Comparison of ENCODE assay signal across 22 mouse cellular contexts in genomic region chr4:128660196-128660595, GRCm38 (mm10). TPM values are rescaled to one million over a fixed set of nuclear protein-coding genes. Genes with fewer than 3 reads are reported as not detected.
DNase-seq lines count a peak whose midpoint lies in the region; ATAC-seq lines count a peak whose summit lies in the region.
"Had no signal": no experiment of that assay in that cellular context is flagged by ENCODE, and none has a peak within 500 bp of the region (broad histone marks: within the 10 kb centered on the region; RNA-seq: fewer than 3 reads in every experiment).

No protein-coding gene starts in this region.

- no peaks in the 10 kb centered on the region for H3K36me3 ChIP-seq in heart, embryonic 11.5 days (ENCODE audit: control insufficient read depth, insufficient read depth, low read length)
- no peaks in the 10 kb centered on the region for H3K36me3 ChIP-seq in forebrain, embryonic 11.5 days (ENCODE audit: control insufficient read depth, insufficient read depth, low read length)
- H3K36me3 ChIP-seq: embryonic facial prominence, embryonic 12.5 days; limb, embryonic 12.5 days; midbrain, embryonic 15.5 days; stomach, embryonic 15.5 days had no signal

- H3K4me2 ChIP-seq in heart, embryonic 11.5 days = no peak overlapping the region
- no peak overlapping the region for H3K4me2 ChIP-seq in forebrain, embryonic 11.5 days (ENCODE audit: low read depth, low read length, severe bottlenecking)
- H3K4me2 ChIP-seq: embryonic facial prominence, embryonic 12.5 days; forebrain, embryonic 13.5 days; limb, embryonic 12.5 days; midbrain, embryonic 15.5 days; stomach, embryonic 15.5 days had no signal

- H3K9me3 ChIP-seq in heart, embryonic 11.5 days (replicated peaks; ENCODE audit: control insufficient read depth, low read length) = no peaks in the 10 kb centered on the region
- H3K9me3 ChIP-seq in forebrain, embryonic 11.5 days (ENCODE audit: control insufficient read depth, low read length) = no peaks in the 10 kb centered on the region
- H3K9me3 ChIP-seq: embryonic facial prominence, embryonic 12.5 days; forebrain, embryonic 13.5 days; limb, embryonic 12.5 days; midbrain, embryonic 15.5 days; stomach, embryonic 15.5 days had no signal

- peaks cover 9% of the 10 kb centered on the region; the same call in 1 of the 2 replicates for H3K27me3 ChIP-seq in heart, embryonic 11.5 days (ENCODE audit: control insufficient read depth, insufficient read depth, low read length)
- H3K27me3 ChIP-seq in forebrain, embryonic 11.5 days (ENCODE audit: control insufficient read depth, insufficient read depth, low read length) = peaks cover 5% of the 10 kb centered on the region; the same call in 1 of the 2 replicates
- H3K27me3 ChIP-seq: embryonic facial prominence, embryonic 12.5 days; limb, embryonic 12.5 days; midbrain, embryonic 15.5 days; stomach, embryonic 15.5 days had no signal

- no peak overlapping the region for H3K9ac ChIP-seq in heart, embryonic 11.5 days (ENCODE audit: low read depth, low read length)
- no peak overlapping the region for H3K9ac ChIP-seq in forebrain, embryonic 11.5 days (ENCODE audit: low read length)
- H3K9ac ChIP-seq: embryonic facial prominence, embryonic 12.5 days; forebrain, embryonic 13.5 days; limb, embryonic 12.5 days; midbrain, embryonic 15.5 days; stomach, embryonic 15.5 days had no signal

- H3K4me1 ChIP-seq in heart, embryonic 11.5 days (ENCODE audit: control insufficient read depth, insufficient read depth, low read length) = no peaks in the 10 kb centered on the region
- peaks cover under 1% of the 10 kb centered on the region; the same call in 1 of the 2 replicates for H3K4me1 ChIP-seq in forebrain, embryonic 11.5 days (replicated peaks; ENCODE audit: control insufficient read depth, insufficient read depth, low read length)

- no peak overlapping the region for H3K27ac ChIP-seq in heart, embryonic 11.5 days (ENCODE audit: low read depth, low read length)
- H3K27ac ChIP-seq in forebrain, embryonic 11.5 days (ENCODE audit: low read depth, low read length) = no peak overlapping the region
- H3K27ac ChIP-seq: embryonic facial prominence, embryonic 12.5 days; forebrain, embryonic 13.5 days; limb, embryonic 12.5 days; midbrain, embryonic 15.5 days; stomach, embryonic 15.5 days had no signal

- WGBS in heart, embryonic 11.5 days (ENCODE audit: insufficient replicate concordance) = 87% methylated on average over 8 of the region's 8 CpGs
- WGBS in forebrain, embryonic 11.5 days = 89% methylated on average over 8 of the region's 8 CpGs

- H3K4me3 ChIP-seq in heart, embryonic 11.5 days (ENCODE audit: low read depth, low read length) = no peak overlapping the region
- H3K4me3 ChIP-seq in forebrain, embryonic 11.5 days (ENCODE audit: low read depth, low read length) = no peak overlapping the region
- H3K4me3 ChIP-seq: embryonic facial prominence, embryonic 12.5 days; forebrain, embryonic 13.5 days; limb, embryonic 12.5 days; midbrain, embryonic 15.5 days; stomach, embryonic 15.5 days had no signal

- no peak for ATAC-seq in heart, embryonic 11.5 days (replicated peaks; ENCODE audit: insufficient number of reproducible peaks, low FRiP score, low TSS enrichment)
- ATAC-seq in forebrain, embryonic 11.5 days (replicated peaks; ENCODE audit: low FRiP score) = no peak
- ATAC-seq: forebrain, embryonic 13.5 days; hindbrain, embryonic 16.5 days; intestine, embryonic 16.5 days; midbrain, embryonic 15.5 days had no signal

- DNase-seq in heart, adult 11 months = peak; percentile 93
- DNase-seq in right cerebral cortex, adult 18-20 months = peak; percentile 33
- DNase-seq in right cerebral cortex, postnatal 4 days = no peak
- DNase-seq in adrenal gland, postnatal 36 days = peak; percentile 55 to 58
- DNase-seq in forebrain, embryonic 11.5 days (ENCODE audit: low spot score) = no peak
- no peak for DNase-seq in kidney, adult 11 months
- DNase-seq: B cell, adult 2 months; cerebellum, adult 11-12 months; cerebellum, postnatal 25 days; kidney, postnatal 25 days; lung, adult 18-20 months; thymus, postnatal 25 days had no signal

RNA-seq across cellular contexts. Expression of gene Phc2, which starts 5.7 kb away (rescaled TPM):
- polyA plus RNA-seq in heart, embryonic 11.5 days (2014; fragmentation: Nextera tagmentation; extraction: Ambion mirVana) = 30.8 and 31.7 TPM in 2 replicates
- 10 to 100 TPM; 74.8 to 83.2 TPM for total RNA-seq in adrenal gland, postnatal 36 days (2021)
- 133 and 144 TPM in 2 replicates for polyA plus RNA-seq in forebrain, embryonic 11.5 days (2014; fragmentation: Nextera tagmentation; extraction: Ambion mirVana)

RNA-seq across cellular contexts. Expression of gene Tlr12, which starts 41.8 kb away (rescaled TPM):
- 0.07 and 0.29 TPM in 2 replicates for polyA plus RNA-seq in heart, embryonic 11.5 days (2014; fragmentation: Nextera tagmentation; extraction: Ambion mirVana)
- under 1 TPM; 0.73 to 0.82 TPM for total RNA-seq in adrenal gland, postnatal 36 days (2021)
- 0.35 and 0.75 TPM in 2 replicates for polyA plus RNA-seq in forebrain, embryonic 11.5 days (2014; fragmentation: Nextera tagmentation; extraction: Ambion mirVana)
- total RNA-seq: gastrocnemius, adult 18-20 months; MEL had no signal

RNA-seq across cellular contexts. Expression of gene Zscan20, which starts 50.3 kb away (rescaled TPM):
- 2.6 TPM in 2 replicates for polyA plus RNA-seq in heart, embryonic 11.5 days (2014; fragmentation: Nextera tagmentation; extraction: Ambion mirVana)
- 1 to 10 TPM; 6.3 to 8.7 TPM for total RNA-seq in adrenal gland, postnatal 36 days (2021)
- 5.4 and 6.9 TPM in 2 replicates for polyA plus RNA-seq in forebrain, embryonic 11.5 days (2014; fragmentation: Nextera tagmentation; extraction: Ambion mirVana)

Comparison
In these comparisons a context has a peak if more than half of its experiments do, and no peak if none do; other contexts are left out.
1. DNase-seq: peak in heart, adult 11 months (single experiment), right cerebral cortex, adult 18-20 months (single experiment) and adrenal gland, postnatal 36 days (2 of 2); none in right cerebral cortex, postnatal 4 days (single experiment), forebrain, embryonic 11.5 days (single experiment) and kidney, adult 11 months (single experiment).